24 mouse cellular contexts compared by ENCODE assay signal in the genomic region with DNA sequence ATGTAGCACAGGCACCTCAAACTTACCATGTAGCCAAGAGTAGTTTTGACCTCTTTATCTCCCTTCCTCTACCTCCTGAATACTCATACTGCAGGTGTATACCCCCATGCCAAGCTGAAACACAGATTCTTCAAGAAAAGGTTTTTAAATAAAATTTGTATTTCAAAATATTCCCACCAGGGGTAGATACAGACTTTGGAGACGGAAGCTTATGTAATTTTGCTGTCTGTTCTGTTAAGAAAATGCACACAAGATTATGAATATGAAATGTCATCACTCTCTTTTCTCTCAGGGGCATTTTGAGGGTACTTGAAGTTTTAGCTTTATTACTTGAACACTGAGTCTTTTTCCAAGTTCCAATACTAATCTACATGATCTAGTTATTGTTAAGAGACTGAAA.
DNase-seq lines count a peak whose midpoint lies in the region; ATAC-seq and TF ChIP-seq lines count a peak whose summit lies in the region.
"Had no signal": no experiment of that assay in that cellular context is flagged by ENCODE, and none has a peak within 500 bp of the region (broad histone marks: within the 10 kb centered on the region; RNA-seq: fewer than 3 reads in every experiment).

No protein-coding gene starts in this region.

- no peak overlapping the region for H3K4me3 ChIP-seq in forebrain, postnatal 0 days (ENCODE audit: low read depth, low read length)
- no peak overlapping the region for H3K4me3 ChIP-seq in forebrain, embryonic 12.5 days (replicated peaks)
- H3K4me3 ChIP-seq in layer of hippocampus, adult 2 months = no peak overlapping the region
- H3K4me3 ChIP-seq in midbrain, embryonic 14.5 days (replicated peaks; ENCODE audit: low read depth, low read length) = no peak overlapping the region
- no peak overlapping the region for H3K4me3 ChIP-seq in midbrain, embryonic 13.5 days (replicated peaks)
- H3K4me3 ChIP-seq: embryonic facial prominence, embryonic 12.5 days; embryonic facial prominence, embryonic 15.5 days; forebrain, embryonic 15.5 days; heart, embryonic 12.5 days; heart, embryonic 15.5 days; hindbrain, embryonic 10.5 days; hindbrain, embryonic 13.5 days had no signal

- H3K4me2 ChIP-seq in forebrain, postnatal 0 days (ENCODE audit: low read depth) = no peak overlapping the region
- no peak overlapping the region for H3K4me2 ChIP-seq in forebrain, embryonic 12.5 days
- H3K4me2 ChIP-seq in midbrain, embryonic 14.5 days (ENCODE audit: low read length) = no peak overlapping the region
- H3K4me2 ChIP-seq in midbrain, embryonic 13.5 days (replicated peaks) = no peak overlapping the region
- H3K4me2 ChIP-seq: embryonic facial prominence, embryonic 12.5 days; embryonic facial prominence, embryonic 15.5 days; forebrain, embryonic 15.5 days; heart, embryonic 12.5 days; heart, embryonic 15.5 days; hindbrain, embryonic 13.5 days had no signal

- H3K27me3 ChIP-seq in forebrain, postnatal 0 days (ENCODE audit: insufficient read depth, low read length) = no peaks in the 10 kb centered on the region
- H3K27me3 ChIP-seq in forebrain, embryonic 12.5 days = no peaks in the 10 kb centered on the region
- no peaks in the 10 kb centered on the region for H3K27me3 ChIP-seq in midbrain, embryonic 14.5 days (ENCODE audit: control insufficient read depth, insufficient read depth, low read length)
- no peaks in the 10 kb centered on the region for H3K27me3 ChIP-seq in midbrain, embryonic 13.5 days
- H3K27me3 ChIP-seq: embryonic facial prominence, embryonic 12.5 days; embryonic facial prominence, embryonic 15.5 days; forebrain, embryonic 15.5 days; heart, embryonic 15.5 days; hindbrain, embryonic 13.5 days had no signal

- no peaks in the 10 kb centered on the region for H3K4me1 ChIP-seq in forebrain, postnatal 0 days (ENCODE audit: insufficient read depth)
- H3K4me1 ChIP-seq in forebrain, embryonic 12.5 days = no peaks in the 10 kb centered on the region
- H3K4me1 ChIP-seq in midbrain, embryonic 14.5 days (ENCODE audit: control insufficient read depth, insufficient read depth, low read length) = no peaks in the 10 kb centered on the region
- no peaks in the 10 kb centered on the region for H3K4me1 ChIP-seq in midbrain, embryonic 13.5 days (replicated peaks)
- H3K4me1 ChIP-seq: embryonic facial prominence, embryonic 12.5 days; embryonic facial prominence, embryonic 15.5 days; forebrain, embryonic 15.5 days; hindbrain, embryonic 10.5 days; hindbrain, embryonic 13.5 days had no signal

- peak; percentile 69 for ATAC-seq in forebrain, postnatal 0 days
- ATAC-seq in forebrain, embryonic 12.5 days (ENCODE audit: low FRiP score) = no peak
- no peak for ATAC-seq in midbrain, embryonic 14.5 days (ENCODE audit: low FRiP score, low TSS enrichment)
- no peak for ATAC-seq in midbrain, embryonic 13.5 days
- ATAC-seq: forebrain, embryonic 15.5 days had no signal

- no peak for TF ChIP-seq POLR2A in brain, embryonic 14.5 days (IDR thresholded peaks at IDR 0.05; ENCODE audit: borderline replicate concordance, extremely low read depth, insufficient read depth, insufficient read length, poor library complexity, severe bottlenecking)

- no peaks in the 10 kb centered on the region for H3K9me3 ChIP-seq in forebrain, postnatal 0 days (ENCODE audit: low read length)
- H3K9me3 ChIP-seq in forebrain, embryonic 12.5 days = no peaks in the 10 kb centered on the region
- no peaks in the 10 kb centered on the region for H3K9me3 ChIP-seq in midbrain, embryonic 14.5 days (ENCODE audit: control insufficient read depth, low read length)
- H3K9me3 ChIP-seq in midbrain, embryonic 13.5 days = no peaks in the 10 kb centered on the region
- H3K9me3 ChIP-seq: embryonic facial prominence, embryonic 12.5 days; embryonic facial prominence, embryonic 15.5 days; forebrain, embryonic 15.5 days; heart, embryonic 12.5 days; heart, embryonic 15.5 days; hindbrain, embryonic 10.5 days; hindbrain, embryonic 13.5 days had no signal

- peak; percentile 46 for DNase-seq in forebrain, postnatal 0 days
- no peak for DNase-seq in layer of hippocampus, adult 2 months (ENCODE audit: low spot score in 2 of 2)
- DNase-seq in layer of hippocampus, adult 11-12 months (ENCODE audit: low spot score) = no peak
- DNase-seq in midbrain, embryonic 14.5 days = peak; percentile 19
- peak; percentile 9 for DNase-seq in brain, embryonic 14.5 days (ENCODE audit: low read depth)
- DNase-seq in spleen, postnatal 36 days (ENCODE audit: low spot score in 2 of 2) = no peak
- DNase-seq: adrenal gland, adult 2 months; adrenal gland, postnatal 14 days; cerebellum, adult 18-20 months; cerebellum, adult 9-10 months; cerebellum, postnatal 25 days; gastrocnemius, postnatal 25 days; heart, adult 18-20 months; heart, postnatal 10 days; heart, postnatal 36 days had no signal

- no peaks in the 10 kb centered on the region for H3K36me3 ChIP-seq in forebrain, postnatal 0 days (ENCODE audit: insufficient read depth)
- H3K36me3 ChIP-seq in forebrain, embryonic 12.5 days (replicated peaks) = no peaks in the 10 kb centered on the region
- H3K36me3 ChIP-seq in midbrain, embryonic 14.5 days (ENCODE audit: control insufficient read depth, insufficient read depth, low read length) = no peaks in the 10 kb centered on the region
- no peaks in the 10 kb centered on the region for H3K36me3 ChIP-seq in midbrain, embryonic 13.5 days
- H3K36me3 ChIP-seq: embryonic facial prominence, embryonic 12.5 days; embryonic facial prominence, embryonic 15.5 days; forebrain, embryonic 15.5 days; heart, embryonic 12.5 days; heart, embryonic 15.5 days; hindbrain, embryonic 10.5 days; hindbrain, embryonic 13.5 days had no signal

- peak; percentile 53 for TF ChIP-seq CTCF in forebrain, postnatal 0 days (IDR thresholded peaks at IDR 0.05; ENCODE audit: low read depth)
- TF ChIP-seq CTCF in layer of hippocampus, adult 2 months (conservative IDR thresholded peaks at IDR 0.05) = peak; percentile 57
- TF ChIP-seq CTCF in brain, embryonic 14.5 days (IDR thresholded peaks at IDR 0.05; ENCODE audit: borderline replicate concordance, extremely low read depth, insufficient read depth, insufficient read length) = no peak

- H3K9ac ChIP-seq in forebrain, postnatal 0 days = no peak overlapping the region
- no peak overlapping the region for H3K9ac ChIP-seq in forebrain, embryonic 12.5 days
- no peak overlapping the region for H3K9ac ChIP-seq in midbrain, embryonic 14.5 days (replicated peaks; ENCODE audit: low read length)
- no peak overlapping the region for H3K9ac ChIP-seq in midbrain, embryonic 13.5 days (replicated peaks)
- H3K9ac ChIP-seq: embryonic facial prominence, embryonic 12.5 days; embryonic facial prominence, embryonic 15.5 days; forebrain, embryonic 15.5 days; heart, embryonic 12.5 days; heart, embryonic 15.5 days; hindbrain, embryonic 13.5 days had no signal

- no peak overlapping the region for H3K27ac ChIP-seq in forebrain, postnatal 0 days (ENCODE audit: low read depth, low read length)
- no peak overlapping the region for H3K27ac ChIP-seq in forebrain, embryonic 12.5 days
- H3K27ac ChIP-seq in layer of hippocampus, adult 2 months = peak overlapping the region; percentile 57
- H3K27ac ChIP-seq in midbrain, embryonic 14.5 days (replicated peaks; ENCODE audit: low read depth, low read length) = no peak overlapping the region
- H3K27ac ChIP-seq in midbrain, embryonic 13.5 days = no peak overlapping the region
- H3K27ac ChIP-seq: embryonic facial prominence, embryonic 12.5 days; embryonic facial prominence, embryonic 15.5 days; forebrain, embryonic 15.5 days; heart, embryonic 15.5 days; hindbrain, embryonic 10.5 days; hindbrain, embryonic 13.5 days had no signal

- WGBS in forebrain, postnatal 0 days = 50% methylated on average over 1 of the region's 1 CpGs
- 88% methylated on average over 1 of the region's 1 CpGs for WGBS in forebrain, embryonic 12.5 days
- 77% methylated on average over 1 of the region's 1 CpGs for WGBS in midbrain, embryonic 14.5 days
- 91% methylated on average over 1 of the region's 1 CpGs for WGBS in midbrain, embryonic 13.5 days

Comparison
In these comparisons a context has a peak if more than half of its experiments do, and no peak if none do; other contexts are left out.
1. DNase-seq: peak in forebrain, postnatal 0 days (single experiment), midbrain, embryonic 14.5 days (single experiment) and brain, embryonic 14.5 days (single experiment); none in layer of hippocampus, adult 2 months (0 of 2), layer of hippocampus, adult 11-12 months (single experiment) and spleen, postnatal 36 days (0 of 2).